Mouse (Mus musculus): ENCODE results near the gene Ccdc78. TPM values are rescaled to one million over a fixed set of nuclear protein-coding genes. Genes with fewer than 3 reads are reported as not detected.

The Ccdc78 gene
- polyA plus RNA-seq, 1 experiment from 2014 or later = 0.48 TPM

DNA sequence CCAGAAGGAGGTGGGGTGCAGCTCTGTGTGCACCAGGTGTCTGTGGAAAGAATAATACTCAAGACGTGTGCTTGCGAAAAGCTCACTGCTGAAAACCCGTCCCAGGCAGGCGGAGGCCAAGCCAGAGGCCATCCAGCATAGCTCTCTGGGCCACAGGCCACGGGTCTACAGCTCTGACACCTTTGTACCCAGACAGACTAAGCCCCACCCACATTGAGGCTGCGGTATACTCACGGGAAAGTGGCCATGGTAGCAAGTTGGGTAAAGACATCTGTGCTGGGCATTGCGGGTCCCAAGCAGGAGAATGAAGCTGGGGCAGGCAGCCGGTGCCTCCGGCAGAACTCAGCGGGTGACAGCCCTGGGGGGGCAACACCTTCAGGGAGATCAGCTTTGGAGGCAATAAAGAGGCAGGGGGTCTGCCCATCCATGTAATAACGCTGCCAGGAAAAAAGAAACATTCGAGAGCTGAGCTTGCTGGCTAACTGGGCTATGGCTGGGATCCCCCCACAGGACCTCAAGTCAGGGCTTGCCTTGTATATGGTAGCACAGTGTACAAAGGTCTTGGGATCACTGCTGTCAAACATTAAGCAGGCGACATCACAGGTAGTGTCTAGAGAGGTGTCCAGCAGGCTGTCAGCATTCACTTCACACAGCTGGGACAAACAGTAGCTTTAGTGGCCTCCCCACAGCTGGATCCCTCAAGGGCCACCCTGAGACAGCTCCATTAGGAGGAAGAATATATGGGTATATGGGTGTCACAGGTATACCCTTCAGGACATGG is 53.3 kb downstream of the Ccdc78 start:
- Histone ChIP-seq H3K27ac (replicated peaks) (no peak overlapping the region), H3K4me1 (replicated peaks) (peaks cover 53% of the 10 kb centered on the region), H3K4me2 (no peak overlapping the region), H3K36me3 (peaks cover 40% of the 10 kb centered on the region), H3K9ac (no peak overlapping the region), H3K4me3 (no peak overlapping the region), H3K9me3 (no peaks in the 10 kb centered on the region), H3K27me3 (no peaks in the 10 kb centered on the region)
- ATAC-seq (ENCODE audit: low FRiP score, low read depth) = no peak
- 89% methylated on average over 14 of the region's 14 CpGs for WGBS

Small RNAs within 50 kb of the gene (microRNA-seq; reads per million reads assigned to microRNA genes)
- gene Gm25083 (not detected), gene Mir3082 (1.1 reads per million), gene Mir6966 (not detected)

Other genes with a start within 250 kb of the Ccdc78 start
- gene Sox8, start 215.9 kb upstream of the Ccdc78 start, polyA plus RNA-seq (2015; fragmentation: Nextera tagmentation; extraction: Ambion mirVana) = 17.8 and 23.8 TPM in 2 replicates
- gene Lmf1, start 207.5 kb upstream of the Ccdc78 start, polyA plus RNA-seq (2015; fragmentation: Nextera tagmentation; extraction: Ambion mirVana) = 23.8 and 25.1 TPM in 2 replicates
- gene Gng13, start 69.4 kb upstream of the Ccdc78 start, polyA plus RNA-seq (2015; fragmentation: Nextera tagmentation; extraction: Ambion mirVana) = 6.7 and 9.6 TPM in 2 replicates
- 8.2 and 8.8 TPM in 2 replicates for gene Chtf18, start 59.2 kb upstream of the Ccdc78 start, polyA plus RNA-seq (2015; fragmentation: Nextera tagmentation; extraction: Ambion mirVana)
- 28.7 and 30.1 TPM in 2 replicates for gene Rpusd1, start 58.9 kb upstream of the Ccdc78 start, polyA plus RNA-seq (2015; fragmentation: Nextera tagmentation; extraction: Ambion mirVana)
- gene Mslnl, start 50.5 kb upstream of the Ccdc78 start, polyA plus RNA-seq (2015; fragmentation: Nextera tagmentation; extraction: Ambion mirVana) = 0.05 TPM in 1 of 2 replicates, not detected in the other
- gene Msln, start 32.2 kb upstream of the Ccdc78 start, polyA plus RNA-seq (2015; fragmentation: Nextera tagmentation; extraction: Ambion mirVana) = 0.84 TPM in 1 of 2 replicates, not detected in the other
- 29.5 and 30.7 TPM in 2 replicates for gene Narfl, start 12.8 kb upstream of the Ccdc78 start, polyA plus RNA-seq (2015; fragmentation: Nextera tagmentation; extraction: Ambion mirVana)
- 133 TPM in 2 replicates for gene Haghl, start 907 bp upstream of the Ccdc78 start, polyA plus RNA-seq (2015; fragmentation: Nextera tagmentation; extraction: Ambion mirVana)
- gene Fam173a, start 6.3 kb downstream of the Ccdc78 start, polyA plus RNA-seq (2015; fragmentation: Nextera tagmentation; extraction: Ambion mirVana) = 90.1 and 95.7 TPM in 2 replicates
- 2.0 TPM in 1 of 2 replicates, not detected in the other for gene AC134908.4, start 9.1 kb downstream of the Ccdc78 start, polyA plus RNA-seq (2015; fragmentation: Nextera tagmentation; extraction: Ambion mirVana)
- 67.2 and 82.2 TPM in 2 replicates for gene Metrn, start 10.6 kb downstream of the Ccdc78 start, polyA plus RNA-seq (2015; fragmentation: Nextera tagmentation; extraction: Ambion mirVana)
- 38.2 and 45.0 TPM in 2 replicates for gene Fbxl16, start 22.5 kb downstream of the Ccdc78 start, polyA plus RNA-seq (2015; fragmentation: Nextera tagmentation; extraction: Ambion mirVana)
- 27.3 and 28.2 TPM in 2 replicates for gene Wdr24, start 37.0 kb downstream of the Ccdc78 start, polyA plus RNA-seq (2015; fragmentation: Nextera tagmentation; extraction: Ambion mirVana)
- 51.1 and 55.0 TPM in 2 replicates for gene Jmjd8, start 42.3 kb downstream of the Ccdc78 start, polyA plus RNA-seq (2015; fragmentation: Nextera tagmentation; extraction: Ambion mirVana)
- 358 and 382 TPM in 2 replicates for gene Stub1, start 46.8 kb downstream of the Ccdc78 start, polyA plus RNA-seq (2015; fragmentation: Nextera tagmentation; extraction: Ambion mirVana)
- gene Rhbdl1, start 50.7 kb downstream of the Ccdc78 start, polyA plus RNA-seq (2015; fragmentation: Nextera tagmentation; extraction: Ambion mirVana) = 51.9 and 56.8 TPM in 2 replicates
- 13.8 and 14.0 TPM in 2 replicates for gene Gm20683, start 55.2 kb downstream of the Ccdc78 start, polyA plus RNA-seq (2015; fragmentation: Nextera tagmentation; extraction: Ambion mirVana)
- gene Rhot2, start 58.3 kb downstream of the Ccdc78 start, polyA plus RNA-seq (2015; fragmentation: Nextera tagmentation; extraction: Ambion mirVana) = 15.1 and 16.6 TPM in 2 replicates
- 19.0 and 19.9 TPM in 2 replicates for gene Wdr90, start 74.9 kb downstream of the Ccdc78 start, polyA plus RNA-seq (2015; fragmentation: Nextera tagmentation; extraction: Ambion mirVana)
- 27.0 and 28.4 TPM in 2 replicates for gene Mcrip2, start 82.2 kb downstream of the Ccdc78 start, polyA plus RNA-seq (2015; fragmentation: Nextera tagmentation; extraction: Ambion mirVana)
- gene Mettl26, start 88.5 kb downstream of the Ccdc78 start, polyA plus RNA-seq (2015; fragmentation: Nextera tagmentation; extraction: Ambion mirVana) = 58.7 and 64.1 TPM in 2 replicates
- 0.39 and 0.44 TPM in 2 replicates for gene Wfikkn1, start 94.3 kb downstream of the Ccdc78 start, polyA plus RNA-seq (2015; fragmentation: Nextera tagmentation; extraction: Ambion mirVana)
- 49.3 and 55.0 TPM in 2 replicates for gene Rab40c, start 133.1 kb downstream of the Ccdc78 start, polyA plus RNA-seq (2015; fragmentation: Nextera tagmentation; extraction: Ambion mirVana)
- gene Pigq, start 158.4 kb downstream of the Ccdc78 start, polyA plus RNA-seq (2015; fragmentation: Nextera tagmentation; extraction: Ambion mirVana) = 73.9 and 77.2 TPM in 2 replicates
- gene Nhlrc4, start 158.4 kb downstream of the Ccdc78 start, polyA plus RNA-seq (2015; fragmentation: Nextera tagmentation; extraction: Ambion mirVana) = 0.30 and 0.91 TPM in 2 replicates
- gene A930017K11Rik, start 166.0 kb downstream of the Ccdc78 start, polyA plus RNA-seq (2015; fragmentation: Nextera tagmentation; extraction: Ambion mirVana) = 2.7 and 5.4 TPM in 2 replicates
- 20.2 and 27.6 TPM in 2 replicates for gene Capn15, start 199.2 kb downstream of the Ccdc78 start, polyA plus RNA-seq (2015; fragmentation: Nextera tagmentation; extraction: Ambion mirVana)

Data from hindbrain, embryonic 15.5 days (tissue).